Mouse (Mus musculus): ENCODE results near the gene Plcb2.

The Plcb2 gene

GRCm38 (mm10) chr2:118713631-118714030, 14.6 kb downstream of the Plcb2 start:
- no peak for DNase-seq (ENCODE audit: inconsistent ontology term)

GRCm38 (mm10) chr2:118711038-118711494, 17.2 kb downstream of the Plcb2 start:
- peak; percentile 47 for DNase-seq (ENCODE audit: inconsistent ontology term)

- DNase-seq (ENCODE audit: inconsistent ontology term): no peak
These were observed 18.5 kb downstream of the Plcb2 start for GRCm38 (mm10) chr2:118709655-118710221.

- no peak for DNase-seq (ENCODE audit: inconsistent ontology term)
These were observed 19.8 kb downstream of the Plcb2 start for GRCm38 (mm10) chr2:118708472-118708871.

GRCm38 (mm10) chr2:118706436-118706835, 21.8 kb downstream of the Plcb2 start:
- DNase-seq (ENCODE audit: inconsistent ontology term): no peak

GRCm38 (mm10) chr2:118703913-118704730, 24.1 kb downstream of the Plcb2 start, which contains the start of gene Ankrd63:
Gene Ankrd63 (minus strand): TSS chr2:118703963.
- peak; percentile 55 for DNase-seq (ENCODE audit: inconsistent ontology term)

- peak; percentile 54 for DNase-seq (ENCODE audit: inconsistent ontology term)
These were observed 25.1 kb downstream of the Plcb2 start for GRCm38 (mm10) chr2:118702883-118703761.

GRCm38 (mm10) chr2:118701971-118702882, 26.0 kb downstream of the Plcb2 start:
- DNase-seq (ENCODE audit: inconsistent ontology term): no peak

- DNase-seq (ENCODE audit: inconsistent ontology term): no peak
These were observed 27.1 kb downstream of the Plcb2 start for GRCm38 (mm10) chr2:118701161-118701560.

- DNase-seq (ENCODE audit: inconsistent ontology term): peak; percentile 74
These were observed 27.8 kb downstream of the Plcb2 start for GRCm38 (mm10) chr2:118700179-118701062.

- DNase-seq (ENCODE audit: inconsistent ontology term): no peak
These were observed 30.3 kb downstream of the Plcb2 start for GRCm38 (mm10) chr2:118697955-118698354.

GRCm38 (mm10) chr2:118697311-118697877, 30.8 kb downstream of the Plcb2 start:
- no peak for DNase-seq (ENCODE audit: inconsistent ontology term)

- DNase-seq (ENCODE audit: inconsistent ontology term): no peak
These were observed 31.6 kb downstream of the Plcb2 start for GRCm38 (mm10) chr2:118696451-118697308.

- DNase-seq (ENCODE audit: inconsistent ontology term): no peak
These were observed 32.5 kb downstream of the Plcb2 start for GRCm38 (mm10) chr2:118695677-118696232.

- no peak for DNase-seq (ENCODE audit: inconsistent ontology term)
These were observed 34.8 kb downstream of the Plcb2 start for GRCm38 (mm10) chr2:118693370-118693966.

- no peak for DNase-seq (ENCODE audit: inconsistent ontology term)
These were observed 38.4 kb downstream of the Plcb2 start for GRCm38 (mm10) chr2:118689875-118690274.

GRCm38 (mm10) chr2:118687791-118688190, 40.4 kb downstream of the Plcb2 start:
- DNase-seq (ENCODE audit: inconsistent ontology term): no peak

GRCm38 (mm10) chr2:118686693-118687092, 41.5 kb downstream of the Plcb2 start:
- DNase-seq (ENCODE audit: inconsistent ontology term): no peak
